Mouse (Mus musculus) embryonic facial prominence, embryonic 14.5 days (tissue): Measurements from ENCODE around the gene Cspg4. TPM values are rescaled to one million over a fixed set of nuclear protein-coding genes. Genes with fewer than 3 reads are reported as not detected.
A peak's percentile ranks its signal among the peaks of the same experiment; 100 is the strongest.

Experiments
- ATAC-seq: fragments of 200-750 bp; cut with Nextera tagmentation; 2 replicates; pipeline ENCODE4 v1.8.0; 2017; ENCODE audit warnings: low read depth, moderate number of reproducible peaks, moderate TSS enrichment
- DNase-seq: peaks from one replicate; pipeline ENCODE4 v3.0.0-alpha.2; 2015; ENCODE audit warnings: low spot score
- H3K27ac ChIP-seq: fragments of 300-500 bp; sonication (generic); replicated peaks from 2 replicates; pipeline ENCODE4 v1.5.1; 2014; ENCODE audit warnings: low read depth, mild to moderate bottlenecking, low read length, moderate library complexity
- H3K27me3 ChIP-seq: fragments of 300-500 bp; sonication (generic); replicated peaks from 2 replicates; pipeline ENCODE4 v1.6.1; 2014; ENCODE audit warnings: low read length; ENCODE audit not compliant: control insufficient read depth, insufficient read depth
- H3K36me3 ChIP-seq: fragments of 300-500 bp; sonication (generic); 2 replicates; pipeline ENCODE4 v1.6.1; 2014; ENCODE audit warnings: low read length, mixed read lengths; ENCODE audit not compliant: control insufficient read depth, insufficient read depth
- H3K4me1 ChIP-seq: fragments of 300-500 bp; sonication (generic); 2 replicates; pipeline ENCODE4 v1.6.1; 2014; ENCODE audit warnings: antibody characterized with exemption, low read length; ENCODE audit not compliant: control insufficient read depth, insufficient read depth
- H3K4me2 ChIP-seq: fragments of 300-500 bp; sonication (generic); 2 replicates; pipeline ENCODE4 v1.6.1; 2014; ENCODE audit warnings: low read depth, mild to moderate bottlenecking, low read length, moderate library complexity, mixed read lengths
- H3K4me3 ChIP-seq: fragments of 300-500 bp; sonication (generic); 2 replicates; pipeline ENCODE4 v1.5.1; 2014; ENCODE audit warnings: low read depth, mild to moderate bottlenecking, low read length
- H3K9ac ChIP-seq: fragments of 300-500 bp; sonication (generic); 2 replicates; pipeline ENCODE4 v1.6.1; 2014; ENCODE audit warnings: low read depth, mild to moderate bottlenecking, low read length, moderate library complexity, mixed read lengths
- H3K9me3 ChIP-seq: fragments of 300-500 bp; sonication (generic); 2 replicates; pipeline ENCODE4 v1.6.1; 2016; ENCODE audit warnings: low read length; ENCODE audit not compliant: control insufficient read depth
- WGBS: fragments of 180-500 bp; shearing (Covaris S2); extraction: QIAGEN DNeasy Blood & Tissue Kit; methylation state at CpG from one replicate; pipeline ENCODE4 v1.1.7; 2014; 5-methylcytosine and 5-hydroxymethylcytosine counted together
- polyA plus RNA-seq: library from polyadenylated mRNA; unstranded; fragments of >200 nt; fragmentation: Nextera tagmentation; extraction: Ambion mirVana; gene quantifications from 2 replicates; pipeline ENCODE4 v1.2.1, GENCODE M21; 2014

The Cspg4 gene
- polyA plus RNA-seq, 1 experiment from 2014 or later: 34.8 TPM

DNA sequence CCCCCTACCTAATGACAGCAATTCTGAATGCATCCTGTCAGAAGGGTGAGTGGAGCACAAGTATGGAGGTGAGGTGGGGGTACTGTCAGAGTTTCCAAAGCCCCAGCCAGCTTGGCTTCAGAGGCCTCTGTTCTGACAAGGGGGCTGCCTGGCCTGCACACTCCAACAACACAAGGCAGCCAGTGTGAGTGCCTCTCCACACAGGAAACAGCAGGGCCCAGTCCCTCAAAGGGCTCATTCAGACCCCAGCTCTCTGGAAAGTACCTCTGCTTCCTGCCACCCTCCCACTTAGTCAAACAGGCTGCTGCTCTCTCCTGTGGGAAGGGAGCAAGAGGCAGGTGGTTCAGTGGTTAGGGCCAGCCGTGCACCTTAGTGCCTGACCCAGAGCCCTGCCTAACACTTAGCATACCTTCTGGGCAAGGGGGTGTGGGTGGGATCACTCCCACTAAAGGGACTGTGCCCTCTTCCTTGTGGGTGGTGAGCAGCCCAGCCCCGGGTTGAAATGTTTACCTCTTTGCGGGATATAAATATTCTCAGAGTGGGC lies 16.8 kb downstream of the Cspg4 start:
- DNase-seq (peak; percentile 72), ATAC-seq (peak; percentile 59)
- no peaks in the 10 kb centered on the region for H3K9me3 ChIP-seq
- peaks cover 27% of the 10 kb centered on the region for H3K36me3 ChIP-seq
- H3K4me2 ChIP-seq: no peak overlapping the region
- 73% methylated on average over 3 of the region's 3 CpGs for WGBS
- no peak overlapping the region for H3K9ac ChIP-seq
- no peaks in the 10 kb centered on the region for H3K27me3 ChIP-seq
- peaks cover 6% of the 10 kb centered on the region; the same call in 1 of the 2 replicates for H3K4me1 ChIP-seq
- H3K27ac ChIP-seq: peak overlapping the region; percentile 76
- H3K4me3 ChIP-seq: no peak overlapping the region

DNA sequence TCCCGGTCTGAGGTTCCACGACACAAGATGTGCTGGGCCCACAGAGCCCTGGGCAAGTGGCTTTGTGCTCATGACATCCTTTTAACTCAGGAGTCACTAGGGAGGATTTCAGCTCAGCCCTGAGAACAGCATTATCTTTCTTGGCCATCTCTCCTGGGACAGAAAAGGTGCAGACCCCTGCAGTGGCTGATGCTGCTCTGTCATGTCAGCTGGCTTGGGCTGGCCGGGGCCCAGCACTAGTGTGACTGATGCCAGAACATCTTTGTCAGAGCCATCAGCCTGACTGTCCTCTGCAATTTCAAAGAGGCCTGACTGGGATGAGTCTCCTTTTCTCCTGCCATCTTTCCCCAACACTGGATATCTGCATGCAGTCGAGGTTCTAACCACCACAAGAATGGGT lies 17.4 kb downstream of the Cspg4 start:
- Histone ChIP-seq H3K4me3 (no peak overlapping the region), H3K27me3 (no peaks in the 10 kb centered on the region), H3K4me2 (no peak overlapping the region), H3K36me3 (peaks cover 33% of the 10 kb centered on the region), H3K4me1 (peaks cover 4% of the 10 kb centered on the region; the same call in 1 of the 2 replicates), H3K9me3 (no peaks in the 10 kb centered on the region), H3K27ac (peak overlapping the region; percentile 70), H3K9ac (no peak overlapping the region)
- ATAC-seq: no peak
- WGBS: 62% methylated on average over 4 of the region's 4 CpGs
- no peak for DNase-seq

DNA sequence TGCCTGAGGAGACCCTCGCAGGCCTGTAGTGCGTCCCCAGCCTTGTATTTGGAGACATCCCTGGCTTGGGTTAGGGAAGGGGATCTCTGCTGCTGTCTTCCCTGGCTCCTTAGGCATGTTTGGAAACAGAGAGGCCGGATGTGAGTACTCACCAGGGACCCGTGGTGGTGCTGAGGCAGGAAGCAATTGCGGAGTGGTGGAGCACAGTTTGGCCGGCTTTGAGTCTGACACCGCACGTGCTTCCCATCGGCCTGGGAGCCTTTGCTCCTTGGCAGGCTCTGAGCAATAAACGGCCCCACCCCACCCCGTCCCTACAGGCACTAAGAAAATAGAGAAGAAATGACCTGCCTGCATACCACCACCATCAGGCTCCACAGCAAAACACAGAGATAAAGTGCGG lies 18.0 kb downstream of the Cspg4 start:
- DNase-seq (peak; percentile 73), ATAC-seq (0 out of 2 replicates have a peak, but pooled peaks have one; percentile 6)
- peak overlapping the region; percentile 70 for H3K27ac ChIP-seq
- peaks cover 39% of the 10 kb centered on the region for H3K36me3 ChIP-seq
- H3K4me2 ChIP-seq: no peak overlapping the region
- WGBS: 47% methylated on average over 11 of the region's 12 CpGs
- no peak overlapping the region for H3K4me3 ChIP-seq
- no peak overlapping the region for H3K9ac ChIP-seq
- H3K27me3 ChIP-seq: no peaks in the 10 kb centered on the region
- H3K4me1 ChIP-seq: peaks cover 4% of the 10 kb centered on the region; the same call in 1 of the 2 replicates
- H3K9me3 ChIP-seq: no peaks in the 10 kb centered on the region

DNA sequence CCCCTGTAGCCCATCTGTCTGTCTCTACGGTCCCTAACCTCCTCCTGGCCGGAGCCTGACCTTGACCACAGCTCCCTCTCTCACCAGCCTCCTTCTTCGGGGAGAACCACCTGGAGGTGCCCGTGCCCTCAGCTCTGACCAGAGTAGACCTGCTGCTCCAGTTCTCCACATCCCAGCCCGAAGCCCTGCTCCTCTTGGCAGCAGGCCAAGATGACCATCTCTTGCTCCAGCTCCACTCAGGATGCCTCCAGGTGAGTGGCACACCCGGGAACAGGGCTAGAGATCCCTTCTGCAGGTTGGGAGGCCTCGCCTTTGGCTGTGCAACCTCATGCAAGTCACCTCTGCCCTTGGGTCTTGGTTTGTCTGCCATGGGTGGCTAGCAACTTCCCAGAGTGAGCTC lies 18.6 kb downstream of the Cspg4 start:
- Histone ChIP-seq H3K36me3 (peaks cover 45% of the 10 kb centered on the region), H3K4me1 (peaks cover 4% of the 10 kb centered on the region; the same call in 1 of the 2 replicates), H3K4me2 (no peak overlapping the region), H3K9ac (no peak overlapping the region), H3K27me3 (no peaks in the 10 kb centered on the region), H3K4me3 (no peak overlapping the region), H3K27ac (no peak overlapping the region), H3K9me3 (no peaks in the 10 kb centered on the region)
- DNase-seq: no peak
- WGBS: 84% methylated on average over 7 of the region's 7 CpGs
- ATAC-seq: no peak

DNA sequence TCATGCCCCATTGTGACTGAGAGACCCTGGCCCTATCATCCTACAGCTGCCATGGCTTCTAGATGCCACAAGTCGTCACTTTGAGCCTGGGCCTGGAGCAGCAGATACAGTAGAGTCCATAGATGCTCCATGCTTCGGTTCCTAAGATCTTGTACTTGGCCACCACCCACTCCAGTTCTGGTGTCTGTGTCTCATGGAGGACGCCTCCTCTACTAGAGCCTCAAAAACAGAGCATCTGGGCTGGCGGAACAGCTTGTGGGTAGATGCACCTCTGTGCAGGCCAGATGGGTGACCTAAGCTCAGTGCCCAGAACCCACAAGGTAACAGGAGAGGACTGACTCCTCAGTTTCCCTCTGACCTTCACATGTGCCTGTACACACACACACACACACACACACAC lies 19.5 kb downstream of the Cspg4 start:
- H3K36me3 ChIP-seq: peaks cover 54% of the 10 kb centered on the region
- WGBS: 93% methylated on average over 4 of the region's 4 CpGs
- no peak for ATAC-seq

DNA sequence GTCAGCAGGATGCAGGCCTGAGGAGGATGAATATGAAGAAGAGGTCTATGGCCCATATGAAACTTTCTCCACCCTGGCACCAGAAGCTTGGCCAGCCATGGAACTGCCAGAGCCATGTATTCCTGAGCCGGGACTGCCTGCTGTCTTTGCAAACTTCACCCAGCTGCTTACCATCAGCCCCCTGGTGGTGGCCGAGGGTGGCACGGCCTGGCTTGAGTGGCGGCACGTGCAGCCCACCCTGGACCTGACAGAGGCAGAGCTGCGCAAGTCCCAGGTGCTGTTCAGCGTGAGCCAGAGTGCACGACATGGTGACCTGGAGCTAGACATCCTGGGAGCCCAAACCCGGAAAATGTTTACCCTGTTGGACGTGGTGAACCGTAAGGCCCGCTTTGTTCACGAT lies 21.3 kb downstream of the Cspg4 start:
- no peak for ATAC-seq
- H3K27me3 ChIP-seq: no peaks in the 10 kb centered on the region
- no peak overlapping the region for H3K9ac ChIP-seq
- no peak overlapping the region for H3K4me3 ChIP-seq
- no peak overlapping the region for H3K4me2 ChIP-seq
- WGBS: 46% methylated on average over 13 of the region's 13 CpGs
- no peak overlapping the region for H3K27ac ChIP-seq
- H3K9me3 ChIP-seq: no peaks in the 10 kb centered on the region
- peaks cover 59% of the 10 kb centered on the region for H3K36me3 ChIP-seq
- DNase-seq: no peak
- peaks cover 4% of the 10 kb centered on the region; the same call in 1 of the 2 replicates for H3K4me1 ChIP-seq

More for the DNA sequence above, 19.5 kb downstream of the Cspg4 start:
- H3K9me3 ChIP-seq: no peaks in the 10 kb centered on the region
- no peak overlapping the region for H3K27ac ChIP-seq
- H3K4me2 ChIP-seq: no peak overlapping the region
- H3K4me1 ChIP-seq: peaks cover 4% of the 10 kb centered on the region; the same call in 1 of the 2 replicates
- no peaks in the 10 kb centered on the region for H3K27me3 ChIP-seq
- no peak for DNase-seq
- H3K9ac ChIP-seq: no peak overlapping the region
- H3K4me3 ChIP-seq: no peak overlapping the region

DNA sequence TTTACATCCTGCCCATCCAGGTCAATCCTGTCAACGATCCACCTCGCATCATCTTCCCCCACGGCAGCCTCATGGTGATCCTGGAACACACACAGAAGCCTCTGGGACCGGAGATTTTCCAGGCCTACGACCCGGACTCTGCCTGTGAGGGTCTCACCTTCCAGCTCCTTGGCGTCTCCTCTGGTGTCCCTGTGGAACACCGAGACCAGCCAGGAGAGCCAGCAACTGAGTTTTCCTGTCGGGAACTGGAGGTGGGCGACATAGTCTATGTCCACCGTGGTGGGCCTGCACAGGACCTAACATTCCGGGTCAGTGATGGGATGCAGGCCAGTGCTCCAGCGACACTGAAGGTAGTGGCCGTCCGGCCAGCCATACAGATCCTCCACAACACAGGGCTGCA lies 21.8 kb downstream of the Cspg4 start:
- DNase-seq: no peak
- no peak for ATAC-seq
- Histone ChIP-seq H3K9ac (no peak overlapping the region), H3K36me3 (peaks cover 59% of the 10 kb centered on the region), H3K4me1 (peaks cover 4% of the 10 kb centered on the region; the same call in 1 of the 2 replicates), H3K27me3 (no peaks in the 10 kb centered on the region), H3K9me3 (no peaks in the 10 kb centered on the region), H3K4me2 (no peak overlapping the region), H3K27ac (no peak overlapping the region), H3K4me3 (no peak overlapping the region)
- WGBS: 91% methylated on average over 15 of the region's 15 CpGs

DNA sequence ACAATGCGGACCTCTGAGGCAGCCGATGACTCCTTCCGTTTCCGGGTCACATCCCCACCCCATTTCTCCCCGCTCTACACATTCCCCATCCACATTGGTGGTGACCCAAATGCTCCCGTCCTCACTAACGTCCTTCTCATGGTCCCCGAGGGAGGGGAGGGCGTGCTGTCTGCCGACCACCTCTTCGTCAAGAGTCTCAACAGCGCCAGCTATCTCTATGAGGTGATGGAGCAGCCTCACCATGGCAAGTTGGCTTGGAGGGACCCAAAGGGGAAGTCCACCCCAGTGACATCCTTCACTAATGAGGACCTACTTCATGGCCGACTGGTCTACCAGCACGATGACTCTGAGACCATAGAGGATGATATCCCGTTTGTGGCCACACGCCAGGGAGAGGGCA lies 22.7 kb downstream of the Cspg4 start:
- DNase-seq: no peak
- ATAC-seq: no peak
- H3K9me3 ChIP-seq: no peaks in the 10 kb centered on the region
- no peak overlapping the region for H3K4me3 ChIP-seq
- peaks cover 1% of the 10 kb centered on the region; the same call in 1 of the 2 replicates for H3K4me1 ChIP-seq
- H3K36me3 ChIP-seq: peaks cover 64% of the 10 kb centered on the region
- WGBS: 94% methylated on average over 16 of the region's 16 CpGs
- H3K4me2 ChIP-seq: no peak overlapping the region
- H3K27ac ChIP-seq: no peak overlapping the region
- H3K27me3 ChIP-seq: no peaks in the 10 kb centered on the region
- H3K9ac ChIP-seq: no peak overlapping the region

DNA sequence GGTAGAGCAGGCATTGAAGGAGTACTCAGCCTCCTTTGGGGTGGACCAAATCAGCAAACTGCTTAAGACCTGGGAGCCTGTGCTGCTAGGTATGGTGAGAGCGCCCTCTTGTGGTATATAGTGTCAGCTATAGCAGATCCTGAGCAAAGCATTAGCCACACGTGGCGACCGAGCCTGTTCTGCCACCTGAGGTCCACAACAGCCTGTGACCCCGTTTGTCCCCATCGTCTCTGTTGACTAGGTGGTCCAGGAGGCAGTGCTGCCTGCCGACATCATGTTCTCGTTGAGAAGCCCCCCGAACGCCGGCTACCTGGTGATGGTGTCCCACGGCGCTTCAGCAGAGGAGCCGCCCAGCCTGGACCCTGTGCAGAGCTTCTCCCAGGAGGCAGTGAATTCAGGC lies 25.0 kb downstream of the Cspg4 start:
- H3K9me3 ChIP-seq: no peaks in the 10 kb centered on the region
- H3K36me3 ChIP-seq: peaks cover 61% of the 10 kb centered on the region
- H3K27me3 ChIP-seq: no peaks in the 10 kb centered on the region
- peak overlapping the region; percentile 15; the same call in 1 of the 2 replicates for H3K9ac ChIP-seq
- peak; percentile 94 for DNase-seq
- H3K4me3 ChIP-seq: no peak overlapping the region
- 5% methylated on average over 12 of the region's 14 CpGs for WGBS
- H3K4me2 ChIP-seq: peak overlapping the region; percentile 40
- ATAC-seq: peak; percentile 80
- no peak overlapping the region for H3K27ac ChIP-seq
- H3K4me1 ChIP-seq: no peaks in the 10 kb centered on the region
